Mouse (Mus musculus): Measurements from ENCODE around the gene Nat14. TPM values are rescaled to one million over a fixed set of nuclear protein-coding genes. Genes with fewer than 3 reads are reported as not detected.

The Nat14 gene
- polyA plus RNA-seq, 1 experiment from 2014 or later: 38.3 TPM

DNA sequence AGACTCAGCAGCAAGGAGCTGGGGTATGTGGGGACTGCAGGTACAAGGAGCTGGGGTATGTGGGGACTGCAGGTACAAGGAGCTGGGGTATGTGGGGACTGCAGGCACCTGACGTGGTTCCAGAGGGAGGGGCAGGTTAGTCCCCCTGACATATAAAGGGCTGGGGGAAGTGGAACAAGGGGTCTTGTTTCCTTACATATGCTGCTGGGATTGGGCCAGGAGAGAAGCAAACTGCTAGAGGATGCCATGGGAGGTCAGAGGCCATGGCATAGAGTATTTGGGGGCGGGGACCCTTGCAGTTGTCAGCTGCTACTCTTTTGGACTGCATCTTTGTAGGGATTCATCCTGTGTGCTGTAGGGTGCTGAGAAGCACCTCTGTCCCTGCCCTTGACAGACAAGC lies 4.3 kb upstream of the Nat14 start:
- no peak for ATAC-seq
- H3K4me2 ChIP-seq (ENCODE audit: low read length): no peak overlapping the region
- no peaks in the 10 kb centered on the region for H3K9me3 ChIP-seq (ENCODE audit: control insufficient read depth, low read length)
- H3K9ac ChIP-seq (replicated peaks; ENCODE audit: low read depth, low read length): no peak overlapping the region
- WGBS: 85% methylated on average over 2 of the region's 2 CpGs
- peaks cover 29% of the 10 kb centered on the region for H3K4me1 ChIP-seq (replicated peaks; ENCODE audit: control insufficient read depth, insufficient read depth, low read length)
- H3K36me3 ChIP-seq (ENCODE audit: control insufficient read depth, insufficient read depth): peaks cover 19% of the 10 kb centered on the region
- H3K27ac ChIP-seq (ENCODE audit: low read length): no peak overlapping the region
- no peaks in the 10 kb centered on the region for H3K27me3 ChIP-seq (replicated peaks; ENCODE audit: control insufficient read depth, insufficient read depth, low read length)
- no peak overlapping the region for H3K4me3 ChIP-seq (replicated peaks; ENCODE audit: low read length)

DNA sequence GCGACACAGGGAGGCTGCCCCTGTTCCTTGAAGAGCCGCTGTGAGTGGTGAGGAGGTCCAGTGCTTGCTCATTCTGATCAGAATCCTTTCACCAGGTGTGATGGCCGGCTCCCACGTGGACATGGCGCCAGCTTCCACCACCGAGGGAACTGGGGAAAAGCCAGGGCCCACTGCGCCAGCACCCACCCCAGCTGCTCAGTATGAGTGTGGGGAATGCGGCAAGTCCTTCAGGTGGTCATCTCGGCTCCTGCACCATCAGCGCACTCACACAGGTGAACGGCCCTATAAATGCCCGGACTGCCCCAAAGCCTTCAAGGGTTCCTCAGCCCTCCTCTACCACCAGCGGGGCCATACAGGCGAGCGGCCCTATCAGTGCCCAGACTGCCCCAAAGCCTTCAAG lies 3.1 kb upstream of the Nat14 start:
- Histone ChIP-seq H3K27ac (ENCODE audit: low read length) (no peak overlapping the region), H3K4me3 (replicated peaks; ENCODE audit: low read length) (no peak overlapping the region), H3K9ac (replicated peaks; ENCODE audit: low read depth, low read length) (no peak overlapping the region), H3K9me3 (ENCODE audit: control insufficient read depth, low read length) (no peaks in the 10 kb centered on the region), H3K36me3 (ENCODE audit: control insufficient read depth, insufficient read depth) (peaks cover 19% of the 10 kb centered on the region), H3K4me2 (ENCODE audit: low read length) (no peak overlapping the region), H3K4me1 (replicated peaks; ENCODE audit: control insufficient read depth, insufficient read depth, low read length) (peaks cover 41% of the 10 kb centered on the region), H3K27me3 (replicated peaks; ENCODE audit: control insufficient read depth, insufficient read depth, low read length) (no peaks in the 10 kb centered on the region)
- no peak for ATAC-seq
- WGBS: 92% methylated on average over 15 of the region's 15 CpGs

DNA sequence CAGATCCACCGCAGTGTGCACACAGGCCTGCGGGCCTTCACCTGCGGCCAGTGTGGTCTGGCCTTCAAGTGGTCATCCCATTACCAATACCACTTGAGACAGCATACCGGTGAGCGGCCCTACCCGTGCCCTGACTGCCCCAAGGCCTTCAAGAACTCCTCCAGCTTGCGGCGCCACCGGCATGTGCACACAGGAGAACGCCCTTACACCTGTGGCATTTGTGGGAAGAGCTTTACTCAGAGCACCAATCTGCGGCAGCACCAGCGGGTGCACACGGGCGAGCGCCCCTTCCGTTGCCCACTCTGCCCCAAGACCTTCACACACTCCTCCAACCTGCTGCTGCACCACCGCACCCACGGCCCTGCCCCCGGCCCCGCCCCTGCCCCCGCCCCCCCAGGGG lies 2.7 kb upstream of the Nat14 start:
- Histone ChIP-seq H3K4me2 (ENCODE audit: low read length) (no peak overlapping the region), H3K27me3 (replicated peaks; ENCODE audit: control insufficient read depth, insufficient read depth, low read length) (no peaks in the 10 kb centered on the region), H3K36me3 (ENCODE audit: control insufficient read depth, insufficient read depth) (peaks cover 19% of the 10 kb centered on the region), H3K4me1 (replicated peaks; ENCODE audit: control insufficient read depth, insufficient read depth, low read length) (peaks cover 45% of the 10 kb centered on the region), H3K9me3 (ENCODE audit: control insufficient read depth, low read length) (no peaks in the 10 kb centered on the region), H3K4me3 (replicated peaks; ENCODE audit: low read length) (no peak overlapping the region), H3K27ac (ENCODE audit: low read length) (no peak overlapping the region), H3K9ac (replicated peaks; ENCODE audit: low read depth, low read length) (no peak overlapping the region)
- ATAC-seq: no peak
- 89% methylated on average over 21 of the region's 21 CpGs for WGBS

DNA sequence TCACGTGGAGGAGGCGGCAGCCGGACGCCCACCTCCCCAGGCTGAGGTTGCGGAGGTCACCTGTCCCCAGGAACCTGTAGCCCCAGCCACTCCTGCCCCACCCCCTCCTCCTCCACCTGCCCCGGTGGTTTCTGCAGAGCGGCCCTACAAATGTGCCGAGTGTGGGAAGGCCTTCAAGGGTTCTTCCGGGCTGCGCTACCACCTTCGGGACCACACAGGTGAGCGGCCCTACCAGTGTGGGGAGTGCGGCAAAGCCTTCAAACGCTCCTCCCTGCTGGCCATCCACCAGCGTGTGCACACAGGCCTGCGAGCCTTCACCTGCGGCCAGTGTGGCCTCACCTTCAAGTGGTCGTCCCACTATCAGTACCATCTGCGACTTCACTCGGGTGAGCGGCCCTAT lies 1.9 kb upstream of the Nat14 start:
- no peak for ATAC-seq
- no peaks in the 10 kb centered on the region for H3K27me3 ChIP-seq (replicated peaks; ENCODE audit: control insufficient read depth, insufficient read depth, low read length)
- H3K9me3 ChIP-seq (ENCODE audit: control insufficient read depth, low read length): no peaks in the 10 kb centered on the region
- H3K9ac ChIP-seq (replicated peaks; ENCODE audit: low read depth, low read length): no peak overlapping the region
- H3K4me2 ChIP-seq (ENCODE audit: low read length): no peak overlapping the region
- peaks cover 49% of the 10 kb centered on the region for H3K4me1 ChIP-seq (replicated peaks; ENCODE audit: control insufficient read depth, insufficient read depth, low read length)
- H3K4me3 ChIP-seq (replicated peaks; ENCODE audit: low read length): no peak overlapping the region
- H3K27ac ChIP-seq (ENCODE audit: low read length): no peak overlapping the region
- peaks cover 19% of the 10 kb centered on the region for H3K36me3 ChIP-seq (ENCODE audit: control insufficient read depth, insufficient read depth)
- 93% methylated on average over 21 of the region's 21 CpGs for WGBS

DNA sequence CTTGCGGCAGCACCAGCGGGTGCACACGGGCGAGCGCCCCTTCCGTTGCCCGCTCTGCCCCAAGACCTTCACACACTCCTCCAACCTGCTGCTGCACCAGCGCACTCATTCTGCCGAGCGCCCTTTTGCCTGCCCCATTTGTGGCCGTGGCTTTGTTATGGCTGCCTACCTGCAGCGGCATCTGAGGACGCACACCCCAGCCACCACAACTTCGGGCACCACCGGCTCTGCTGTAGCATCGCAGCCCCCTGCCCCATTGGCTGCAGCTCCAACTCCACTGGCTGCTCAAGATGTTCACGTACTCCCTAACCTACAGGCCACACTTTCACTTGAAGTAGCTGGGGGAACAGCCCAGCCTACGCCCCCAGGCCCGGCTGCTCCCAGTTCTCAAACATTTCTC lies 1.3 kb upstream of the Nat14 start:
- WGBS: 90% methylated on average over 19 of the region's 19 CpGs
- no peak overlapping the region for H3K4me2 ChIP-seq (ENCODE audit: low read length)
- 0 out of 2 replicates have a peak overlapping the region, but pooled peaks have one; percentile 6 for H3K9ac ChIP-seq (replicated peaks; ENCODE audit: low read depth, low read length)
- no peaks in the 10 kb centered on the region for H3K9me3 ChIP-seq (ENCODE audit: control insufficient read depth, low read length)
- H3K4me3 ChIP-seq (replicated peaks; ENCODE audit: low read length): no peak overlapping the region
- no peaks in the 10 kb centered on the region for H3K27me3 ChIP-seq (replicated peaks; ENCODE audit: control insufficient read depth, insufficient read depth, low read length)
- peak overlapping the region; percentile 29; the same call in 1 of the 2 replicates for H3K27ac ChIP-seq (ENCODE audit: low read length)
- ATAC-seq: no peak
- peaks cover 54% of the 10 kb centered on the region for H3K4me1 ChIP-seq (replicated peaks; ENCODE audit: control insufficient read depth, insufficient read depth, low read length)
- H3K36me3 ChIP-seq (ENCODE audit: control insufficient read depth, insufficient read depth): peaks cover 19% of the 10 kb centered on the region

DNA sequence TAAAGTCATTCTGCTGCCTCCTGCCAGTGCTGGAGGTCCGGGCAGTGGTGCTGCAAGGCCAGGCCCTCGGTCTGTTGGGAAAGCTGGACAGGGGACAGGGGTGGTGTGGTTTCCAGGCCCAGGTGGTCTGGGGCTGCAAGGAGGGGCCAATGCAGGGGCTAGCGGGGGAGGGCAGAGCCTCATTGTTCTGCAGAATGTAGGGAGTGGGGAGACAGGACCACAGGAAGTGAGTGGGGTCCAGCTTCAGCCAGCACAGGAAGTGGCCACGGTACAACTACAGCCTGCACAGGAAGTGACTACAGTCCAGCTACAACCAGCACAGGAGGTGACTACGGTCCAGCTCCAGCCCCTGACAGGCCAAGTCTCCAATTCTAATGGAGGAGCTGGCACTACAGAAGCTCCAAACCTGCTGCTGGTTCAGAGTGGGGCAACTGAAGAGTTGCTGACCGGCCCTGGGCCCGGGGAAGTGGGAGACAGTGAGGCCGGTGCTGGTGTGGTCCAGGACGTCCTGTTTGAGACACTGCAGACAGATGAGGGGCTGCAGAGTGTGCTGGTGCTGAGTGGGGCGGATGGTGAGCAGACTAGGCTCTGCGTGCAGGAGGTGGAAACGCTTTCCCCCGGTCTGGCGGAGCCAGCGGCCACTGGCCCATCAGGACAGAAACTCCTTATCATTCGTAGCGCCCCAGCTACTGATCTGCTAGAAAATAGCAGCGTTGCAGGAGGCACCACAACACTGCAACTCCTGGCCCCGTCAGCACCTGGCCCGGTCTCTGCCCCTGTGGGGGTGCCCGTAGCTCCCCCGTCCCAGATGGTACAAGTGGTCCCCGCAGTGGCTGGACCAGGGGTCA lies 628 bp upstream of the Nat14 start:
- Histone ChIP-seq H3K4me1 (replicated peaks; ENCODE audit: control insufficient read depth, insufficient read depth, low read length) (peaks cover 59% of the 10 kb centered on the region), H3K9ac (replicated peaks; ENCODE audit: low read depth, low read length) (0 out of 2 replicates have a peak overlapping the region, but pooled peaks have one; percentile 25), H3K27me3 (replicated peaks; ENCODE audit: control insufficient read depth, insufficient read depth, low read length) (no peaks in the 10 kb centered on the region), H3K4me2 (ENCODE audit: low read length) (no peak overlapping the region), H3K27ac (ENCODE audit: low read length) (peak overlapping the region; percentile 98), H3K4me3 (replicated peaks; ENCODE audit: low read length) (no peak overlapping the region), H3K36me3 (ENCODE audit: control insufficient read depth, insufficient read depth) (peaks cover 19% of the 10 kb centered on the region), H3K9me3 (ENCODE audit: control insufficient read depth, low read length) (no peaks in the 10 kb centered on the region)
- 61% methylated on average over 23 of the region's 23 CpGs for WGBS
- no peak for ATAC-seq

DNA sequence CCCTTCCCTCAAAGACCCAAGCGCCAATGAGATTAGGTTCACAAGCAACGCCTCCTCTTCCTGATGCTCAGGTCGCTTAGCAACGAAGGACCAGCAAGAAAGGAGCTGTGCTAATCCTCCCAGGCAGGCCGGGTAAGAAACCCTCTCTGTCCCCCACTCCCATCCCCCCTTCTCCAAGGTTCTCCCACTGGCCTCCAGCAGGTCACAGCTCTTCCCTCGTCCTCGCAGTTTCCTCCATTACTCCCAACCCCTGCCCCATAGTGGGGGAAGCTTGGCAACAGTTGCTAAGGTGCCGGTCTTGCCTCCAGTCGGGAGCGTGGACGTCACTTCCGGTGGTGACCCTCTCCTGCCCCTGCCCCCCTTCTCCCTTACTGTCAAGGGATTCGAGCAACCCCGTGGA lies 680 bp downstream of the Nat14 start:
- H3K4me2 ChIP-seq (ENCODE audit: low read length): peak overlapping the region; percentile 100
- ATAC-seq: peak; percentile 79
- peak overlapping the region; percentile 77 for H3K9ac ChIP-seq (replicated peaks; ENCODE audit: low read depth, low read length)
- H3K27ac ChIP-seq (ENCODE audit: low read length): peak overlapping the region; percentile 98
- H3K4me1 ChIP-seq (replicated peaks; ENCODE audit: control insufficient read depth, insufficient read depth, low read length): peaks cover 49% of the 10 kb centered on the region
- peak overlapping the region; percentile 56 for H3K4me3 ChIP-seq (replicated peaks; ENCODE audit: low read length)
- H3K27me3 ChIP-seq (replicated peaks; ENCODE audit: control insufficient read depth, insufficient read depth, low read length): no peaks in the 10 kb centered on the region
- H3K36me3 ChIP-seq (ENCODE audit: control insufficient read depth, insufficient read depth): peaks cover 19% of the 10 kb centered on the region
- 0% methylated on average over 14 of the region's 14 CpGs for WGBS
- H3K9me3 ChIP-seq (ENCODE audit: control insufficient read depth, low read length): no peaks in the 10 kb centered on the region

DNA sequence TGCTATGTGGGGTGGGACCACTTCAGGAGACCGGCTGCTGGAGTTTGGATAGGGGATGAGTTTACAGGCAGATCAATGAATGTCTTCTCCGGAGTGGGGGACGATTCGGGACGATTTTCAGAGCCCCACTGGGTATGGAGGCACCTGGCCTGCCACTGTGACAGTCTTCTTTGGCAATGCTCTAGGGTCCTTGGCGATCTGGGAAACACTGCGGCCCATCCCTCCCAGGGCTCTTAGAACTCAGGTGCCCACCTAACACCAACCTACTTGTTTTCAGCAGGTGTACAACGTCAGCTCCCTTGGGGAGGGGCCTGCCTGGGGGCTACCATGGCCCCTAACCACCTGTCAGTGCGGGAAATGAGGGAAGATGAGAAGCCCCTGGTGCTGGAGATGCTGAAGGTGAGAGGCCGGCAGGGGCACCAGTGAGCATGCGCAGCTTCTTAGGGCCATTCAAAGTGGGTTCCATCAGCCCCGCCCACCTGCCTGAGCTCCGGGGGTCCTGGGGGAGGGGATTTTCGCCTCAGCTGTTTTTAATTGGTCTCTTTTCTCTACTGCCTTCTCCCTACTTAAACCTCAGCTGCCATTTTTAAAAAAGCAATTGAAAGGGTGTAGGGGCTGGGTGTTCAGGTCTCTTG lies 1.2 kb downstream of the Nat14 start:
- H3K9ac ChIP-seq (replicated peaks; ENCODE audit: low read depth, low read length): peak overlapping the region; percentile 77
- H3K4me1 ChIP-seq (replicated peaks; ENCODE audit: control insufficient read depth, insufficient read depth, low read length): peaks cover 49% of the 10 kb centered on the region

DNA sequence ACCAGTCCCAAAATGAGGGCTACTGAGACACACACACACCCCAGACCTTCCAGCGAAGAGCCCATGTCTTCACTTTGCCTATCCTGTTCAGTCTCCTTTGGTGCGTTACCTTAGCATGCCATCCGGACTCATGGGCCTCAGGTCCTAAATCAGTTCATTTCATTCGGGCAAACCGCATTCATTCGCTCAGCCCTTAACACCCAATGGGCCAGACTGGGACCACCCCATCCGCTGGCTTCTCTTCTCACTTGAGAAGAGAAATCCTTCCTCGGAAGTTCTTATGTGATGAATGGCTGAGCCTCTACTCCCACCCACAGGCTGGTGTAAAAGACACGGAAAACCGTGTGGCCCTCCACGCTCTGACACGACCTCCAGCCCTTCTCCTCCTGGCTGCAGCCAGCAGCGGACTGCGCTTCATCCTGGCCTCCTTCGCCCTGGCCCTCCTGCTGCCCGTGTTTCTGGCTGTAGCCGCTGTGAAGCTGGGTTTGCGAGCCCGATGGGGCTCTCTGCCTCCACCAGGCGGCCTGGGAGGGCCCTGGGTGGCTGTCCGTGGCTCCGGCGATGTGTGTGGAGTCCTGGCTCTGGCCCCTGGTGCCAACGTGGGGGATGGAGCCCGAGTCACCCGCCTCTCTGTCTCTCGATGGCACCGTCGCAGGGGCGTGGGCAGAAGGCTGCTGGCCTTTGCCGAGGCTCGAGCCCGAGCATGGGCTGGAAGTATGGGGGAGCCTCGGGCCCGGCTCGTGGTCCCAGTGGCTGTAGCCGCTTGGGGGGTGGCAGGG lies 1.9 kb downstream of the Nat14 start:
- Histone ChIP-seq H3K4me1 (replicated peaks; ENCODE audit: control insufficient read depth, insufficient read depth, low read length) (peaks cover 49% of the 10 kb centered on the region), H3K27ac (ENCODE audit: low read length) (peak overlapping the region; percentile 98), H3K36me3 (ENCODE audit: control insufficient read depth, insufficient read depth) (peaks cover 19% of the 10 kb centered on the region), H3K9ac (replicated peaks; ENCODE audit: low read depth, low read length) (peak overlapping the region; percentile 77), H3K9me3 (ENCODE audit: control insufficient read depth, low read length) (no peaks in the 10 kb centered on the region), H3K4me2 (ENCODE audit: low read length) (peak overlapping the region; percentile 100), H3K27me3 (replicated peaks; ENCODE audit: control insufficient read depth, insufficient read depth, low read length) (no peaks in the 10 kb centered on the region), H3K4me3 (replicated peaks; ENCODE audit: low read length) (peak overlapping the region; percentile 56)
- WGBS: 3% methylated on average over 37 of the region's 37 CpGs
- ATAC-seq: peak; percentile 1; the same call in 1 of the 2 replicates

More for the DNA sequence above, 1.2 kb downstream of the Nat14 start:
- H3K27me3 ChIP-seq (replicated peaks; ENCODE audit: control insufficient read depth, insufficient read depth, low read length): no peaks in the 10 kb centered on the region
- peak overlapping the region; percentile 100 for H3K4me2 ChIP-seq (ENCODE audit: low read length)
- WGBS: 0% methylated on average over 14 of the region's 14 CpGs
- ATAC-seq: peak; percentile 51
- peak overlapping the region; percentile 56 for H3K4me3 ChIP-seq (replicated peaks; ENCODE audit: low read length)
- H3K36me3 ChIP-seq (ENCODE audit: control insufficient read depth, insufficient read depth): peaks cover 19% of the 10 kb centered on the region
- no peaks in the 10 kb centered on the region for H3K9me3 ChIP-seq (ENCODE audit: control insufficient read depth, low read length)
- H3K27ac ChIP-seq (ENCODE audit: low read length): peak overlapping the region; percentile 98

All from forebrain, embryonic 16.5 days (tissue).